25 mouse cellular contexts compared by ENCODE assay signal in genomic region chr13:89814543-89814942, GRCm38 (mm10).
"Had no signal": no experiment of that assay in that cellular context is flagged by ENCODE, and none has a peak within 500 bp of the region (broad histone marks: within the 10 kb centered on the region; RNA-seq: fewer than 3 reads in every experiment).

No protein-coding gene starts in this region.

- H3K4me1 ChIP-seq: heart, embryonic 13.5 days; heart, embryonic 15.5 days; hindbrain, embryonic 13.5 days; hindbrain, embryonic 15.5 days; intestine, embryonic 15.5 days; limb, embryonic 10.5 days had no signal

- H3K4me2 ChIP-seq: heart, embryonic 11.5 days; heart, embryonic 13.5 days; heart, embryonic 15.5 days; hindbrain, embryonic 13.5 days; hindbrain, embryonic 15.5 days; intestine, embryonic 15.5 days; limb, embryonic 12.5 days; liver, embryonic 11.5 days had no signal

- H3K4me3 ChIP-seq: heart, adult 2 months; heart, embryonic 13.5 days; heart, embryonic 15.5 days; hindbrain, embryonic 13.5 days; hindbrain, embryonic 15.5 days; intestine, embryonic 15.5 days; layer of hippocampus, adult 2 months; limb, embryonic 10.5 days; limb, embryonic 12.5 days had no signal

- H3K27me3 ChIP-seq: heart, embryonic 13.5 days; heart, embryonic 15.5 days; hindbrain, embryonic 13.5 days; hindbrain, embryonic 15.5 days; intestine, embryonic 15.5 days; limb, embryonic 12.5 days had no signal

- H3K36me3 ChIP-seq: heart, embryonic 13.5 days; heart, embryonic 15.5 days; hindbrain, embryonic 13.5 days; hindbrain, embryonic 15.5 days; intestine, embryonic 15.5 days; limb, embryonic 10.5 days; limb, embryonic 12.5 days had no signal

- DNase-seq: gastrocnemius, postnatal 14 days; gastrocnemius, postnatal 36 days; heart, adult 11 months; heart, adult 2 months; heart, postnatal 14 days; heart, postnatal 36 days; kidney, adult 18-20 months; kidney, adult 8-10 months; kidney, postnatal 10 days; kidney, postnatal 25 days; kidney, postnatal 4 days; liver had no signal

- ATAC-seq: inflammation-experienced regulatory T-cells, adult 6 months; intestine, embryonic 15.5 days; intestine, postnatal 0 days had no signal

- H3K9ac ChIP-seq: heart, embryonic 13.5 days; heart, embryonic 15.5 days; hindbrain, embryonic 13.5 days; hindbrain, embryonic 15.5 days; intestine, embryonic 15.5 days; limb, embryonic 12.5 days; liver, embryonic 14.5 days had no signal

- H3K27ac ChIP-seq: heart, adult 2 months; heart, embryonic 13.5 days; heart, embryonic 15.5 days; hindbrain, embryonic 13.5 days; hindbrain, embryonic 15.5 days; intestine, embryonic 15.5 days; layer of hippocampus, adult 2 months; limb, embryonic 10.5 days; limb, embryonic 12.5 days; liver, embryonic 14.5 days had no signal

- H3K9me3 ChIP-seq: heart, embryonic 13.5 days; heart, embryonic 15.5 days; hindbrain, embryonic 13.5 days; hindbrain, embryonic 15.5 days; intestine, embryonic 15.5 days; limb, embryonic 10.5 days; limb, embryonic 12.5 days had no signal
